Mouse (Mus musculus) embryo, embryonic 10.5 days (tissue): ENCODE results near the gene Mrpl48.

Experiments
- DNase-seq: peaks from one replicate; pipeline ENCODE4 v3.0.0-alpha.2; 2015; ENCODE audit warnings: low spot score

Gene Mrpl48

GRCm38 (mm10) chr7:100534216-100534615 lies 73.9 kb downstream of the Mrpl48 start:
- DNase-seq = no peak

DNA sequence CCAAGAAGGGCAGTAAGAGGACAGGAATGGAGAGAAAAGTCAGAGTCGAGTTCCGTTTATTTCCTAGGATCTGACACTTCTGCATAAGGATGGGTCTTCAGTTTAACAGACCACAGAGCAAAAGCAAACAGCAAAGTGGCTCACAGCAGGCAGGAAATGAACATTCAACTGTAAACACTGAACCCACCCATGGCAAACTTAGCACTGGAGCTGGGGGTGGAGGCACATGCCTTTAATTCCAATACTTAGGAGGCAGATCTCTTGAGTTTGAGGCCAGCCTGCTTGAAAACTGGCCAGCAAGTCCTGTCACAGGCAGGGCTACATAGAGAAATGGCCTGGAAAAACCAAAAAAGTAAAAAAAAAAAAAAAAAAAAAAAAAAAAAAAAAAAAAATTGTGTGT lies 74.6 kb downstream of the Mrpl48 start:
- no peak for DNase-seq

DNA sequence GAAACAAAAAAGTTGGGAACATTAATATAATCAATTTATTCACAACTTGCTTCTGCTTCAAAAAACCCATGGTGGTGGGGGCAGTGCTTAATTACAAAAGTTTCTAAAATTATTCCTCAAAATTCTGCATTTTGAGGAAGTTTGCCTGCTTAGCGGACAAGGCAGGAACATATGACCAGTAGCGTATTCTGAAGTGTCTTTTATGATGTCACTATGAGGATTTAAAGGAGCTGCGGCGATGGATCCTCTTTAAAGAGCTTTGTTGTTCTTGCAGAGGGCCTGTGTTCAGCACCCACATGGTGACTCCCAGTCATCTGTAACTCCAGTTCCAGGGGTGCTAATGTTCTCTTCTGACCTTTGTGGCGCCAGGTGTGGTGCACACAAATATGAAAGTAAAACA lies 77.3 kb downstream of the Mrpl48 start:
- DNase-seq = no peak

DNA sequence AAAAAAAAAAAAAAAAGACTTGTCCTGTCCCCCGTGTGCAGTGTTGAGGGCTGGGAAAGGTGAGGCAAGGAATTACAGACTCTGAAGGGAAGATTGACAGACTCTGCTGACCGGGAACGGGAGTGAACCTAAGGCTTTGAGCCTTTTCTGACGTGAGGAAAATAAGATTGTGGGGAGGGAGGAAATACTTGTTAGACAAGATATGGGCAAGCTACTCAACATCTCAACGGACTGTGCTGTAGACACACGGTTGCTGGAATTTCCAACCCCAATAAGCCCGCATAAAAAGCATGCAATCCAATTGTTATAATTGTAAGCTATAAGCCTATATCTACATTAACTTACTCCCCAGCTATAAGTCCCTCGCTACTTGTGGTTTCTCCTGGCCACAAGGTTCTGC lies 83.4 kb downstream of the Mrpl48 start:
- DNase-seq = no peak

- DNase-seq = no peak
Measured at GRCm38 (mm10) chr7:100522222-100522621, 85.9 kb downstream of the Mrpl48 start.

GRCm38 (mm10) chr7:100520663-100521285 lies 87.3 kb downstream of the Mrpl48 start:
- DNase-seq = peak; percentile 89

DNA sequence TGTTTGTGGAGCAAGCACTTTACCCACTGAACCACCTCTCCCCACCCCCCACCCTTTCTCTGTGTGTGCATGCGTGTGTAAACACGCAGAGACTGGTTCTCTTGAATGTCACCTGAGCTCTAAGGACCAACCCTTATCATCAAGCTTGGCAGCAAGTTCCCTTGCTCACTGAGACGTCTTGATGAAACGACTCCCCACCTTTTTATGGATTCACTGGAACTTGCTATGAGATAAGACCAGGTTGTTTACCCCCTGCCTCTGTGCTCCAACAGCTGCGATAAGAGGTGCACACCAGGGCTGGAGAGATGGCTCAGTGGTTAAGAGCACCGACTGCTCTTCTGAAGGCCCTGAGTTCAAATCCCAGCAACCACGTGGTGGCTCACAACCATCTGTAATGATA lies 87.9 kb downstream of the Mrpl48 start:
- DNase-seq = no peak

GRCm38 (mm10) chr7:100514573-100514972 lies 93.5 kb downstream of the Mrpl48 start, which contains the start of gene Dnajb13:
Gene Dnajb13 (minus strand): TSS chr7:100514960.
- DNase-seq = peak; percentile 60

GRCm38 (mm10) chr7:100511602-100512001 lies 96.5 kb downstream of the Mrpl48 start:
- no peak for DNase-seq

DNA sequence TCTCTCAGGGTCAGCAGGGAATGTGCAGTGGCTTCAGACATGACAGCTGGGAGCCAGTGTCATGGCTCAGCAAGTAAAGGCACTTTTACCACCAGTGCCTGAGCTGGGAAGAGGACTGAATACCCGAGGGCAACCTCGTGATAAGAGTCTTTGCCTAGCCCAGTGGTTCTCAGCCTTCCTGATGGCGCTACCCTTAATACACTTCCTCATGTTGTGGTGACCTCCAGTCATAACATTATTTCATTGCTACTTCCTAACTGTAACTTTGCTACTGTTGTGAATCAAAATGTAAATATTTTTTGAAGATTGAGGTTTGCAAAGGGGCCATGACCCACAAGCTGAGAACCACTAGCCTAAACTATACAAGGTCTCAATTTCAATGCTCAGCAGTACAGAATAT lies 99.4 kb downstream of the Mrpl48 start:
- DNase-seq = no peak

DNA sequence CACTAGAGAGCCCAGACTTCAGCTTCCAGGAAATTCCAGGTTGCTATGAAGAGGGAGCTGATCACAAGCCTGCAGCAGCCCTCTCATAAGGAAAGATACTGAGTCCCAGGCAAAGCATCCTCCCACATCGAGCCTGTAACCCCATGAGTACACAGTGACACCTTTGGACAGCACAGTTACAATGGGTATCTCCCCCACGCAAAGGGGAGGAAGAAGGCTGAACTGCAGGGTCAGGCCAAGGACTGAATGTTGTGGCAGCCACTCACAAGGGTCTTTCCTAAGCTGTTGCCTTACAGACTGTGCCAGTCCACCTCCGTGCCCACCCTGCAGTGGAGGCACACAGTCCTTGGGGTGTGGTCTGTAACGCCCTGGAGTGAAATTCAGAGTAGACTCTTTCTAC lies 101.6 kb downstream of the Mrpl48 start:
- DNase-seq = no peak

- DNase-seq = no peak
Measured at GRCm38 (mm10) chr7:100504740-100505487, 103.2 kb downstream of the Mrpl48 start.

DNA sequence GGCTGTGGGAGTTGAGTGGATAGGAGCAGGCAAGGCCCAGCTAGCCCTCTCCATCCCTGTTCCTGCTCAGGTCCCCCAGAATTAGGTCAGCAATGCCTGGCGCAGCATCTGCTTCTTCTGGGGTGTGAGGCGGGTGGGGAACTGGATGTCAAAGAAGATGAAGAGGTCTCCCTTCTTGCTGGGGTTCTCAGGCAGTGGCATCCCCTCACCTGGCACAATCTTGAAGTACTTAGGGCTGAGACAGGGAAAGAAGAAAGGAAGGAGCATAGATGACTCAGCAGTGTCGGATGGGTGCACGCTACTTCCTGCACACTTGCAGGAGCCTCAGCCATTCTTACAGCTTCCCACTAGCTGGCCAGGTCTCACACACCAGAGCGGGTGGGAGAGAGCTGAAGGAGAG lies 105.0 kb downstream of the Mrpl48 start:
- no peak for DNase-seq

DNA sequence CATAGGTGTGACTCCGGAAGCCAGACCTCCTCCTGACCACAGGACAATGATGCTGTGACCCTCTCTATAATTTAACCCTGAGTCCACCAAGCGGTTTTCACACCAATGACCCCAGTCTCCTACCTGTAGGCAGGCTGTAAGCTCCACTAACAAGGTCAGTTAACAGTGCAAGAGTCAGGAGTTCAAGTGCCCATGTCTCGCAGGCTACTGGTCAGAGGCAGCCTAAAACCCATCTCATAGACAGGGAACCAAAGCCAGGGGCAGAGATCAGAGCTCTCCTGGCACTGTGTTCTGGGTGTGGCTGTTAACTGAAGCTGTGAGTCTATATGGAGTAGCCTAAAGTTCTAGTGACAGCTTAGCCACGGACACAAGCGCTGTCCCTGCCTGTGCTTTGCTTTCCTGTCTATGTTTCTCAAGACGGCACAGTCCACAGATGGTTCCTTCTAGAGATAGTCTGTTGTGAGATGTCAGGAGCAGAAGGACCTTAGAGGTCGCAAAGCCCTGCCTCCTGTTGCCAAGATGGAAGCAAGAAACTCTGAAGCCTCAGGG lies 105.7 kb downstream of the Mrpl48 start:
- no peak for DNase-seq

- DNase-seq = no peak
Measured at GRCm38 (mm10) chr7:100501844-100502373, 106.2 kb downstream of the Mrpl48 start.

DNA sequence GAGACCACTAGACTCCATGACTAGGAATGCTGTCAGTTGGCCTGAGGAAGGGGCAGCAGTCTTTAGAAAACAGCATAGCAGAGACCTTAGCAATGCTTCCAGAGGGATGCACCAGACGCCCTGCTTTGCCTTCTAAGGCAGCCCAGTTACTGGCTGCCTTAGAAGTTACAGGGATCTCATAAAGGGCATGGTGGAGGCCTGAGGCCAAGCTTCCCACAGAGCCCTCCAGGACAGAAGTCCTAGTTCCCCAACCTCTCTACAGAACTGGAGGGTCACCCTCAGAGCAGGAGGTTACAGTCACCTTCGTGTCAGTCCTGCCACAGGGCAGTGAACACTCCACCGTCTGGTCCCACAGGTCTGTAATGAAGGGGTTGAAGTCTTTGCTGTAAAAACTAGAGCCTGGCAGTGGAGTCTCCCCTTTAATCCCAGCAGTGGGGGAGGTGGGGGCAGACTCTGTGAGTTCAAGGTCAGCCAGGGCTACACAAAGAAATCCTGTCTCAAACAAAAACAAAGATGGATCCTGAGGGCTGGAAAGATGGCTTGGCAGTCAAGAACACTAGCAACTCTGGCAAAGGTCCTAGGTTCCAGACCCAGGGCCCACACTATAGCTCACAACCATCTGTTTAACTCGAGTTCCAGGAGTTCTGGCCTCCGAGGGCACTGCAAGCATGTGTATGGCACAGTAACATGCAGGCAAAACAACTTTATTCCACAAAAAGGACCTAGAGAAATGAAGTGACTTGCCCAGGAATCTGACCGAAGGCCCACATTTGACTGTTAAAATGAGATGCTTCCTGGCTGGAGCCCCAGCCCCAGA lies 106.9 kb downstream of the Mrpl48 start:
- DNase-seq = no peak

- no peak for DNase-seq
Measured at GRCm38 (mm10) chr7:100500276-100500977, 107.7 kb downstream of the Mrpl48 start.

- DNase-seq = no peak
Measured at GRCm38 (mm10) chr7:100499465-100499864, 108.6 kb downstream of the Mrpl48 start.

GRCm38 (mm10) chr7:100497982-100498381 lies 110.1 kb downstream of the Mrpl48 start:
- no peak for DNase-seq

- no peak for DNase-seq
Measured at GRCm38 (mm10) chr7:100497402-100497801, 110.7 kb downstream of the Mrpl48 start.

GRCm38 (mm10) chr7:100496791-100497190 lies 111.3 kb downstream of the Mrpl48 start:
- no peak for DNase-seq

- no peak for DNase-seq
Measured at GRCm38 (mm10) chr7:100496371-100496770, 111.7 kb downstream of the Mrpl48 start.
